Mouse (Mus musculus) kidney, adult 8-10 months (tissue): ENCODE measurements around the gene Cyb5b.

Experiments used
- DNase-seq, 2 experiments: peaks; one replicate each; pipeline ENCODE4 v3.0.0; 2022

The Cyb5b gene

DNA sequence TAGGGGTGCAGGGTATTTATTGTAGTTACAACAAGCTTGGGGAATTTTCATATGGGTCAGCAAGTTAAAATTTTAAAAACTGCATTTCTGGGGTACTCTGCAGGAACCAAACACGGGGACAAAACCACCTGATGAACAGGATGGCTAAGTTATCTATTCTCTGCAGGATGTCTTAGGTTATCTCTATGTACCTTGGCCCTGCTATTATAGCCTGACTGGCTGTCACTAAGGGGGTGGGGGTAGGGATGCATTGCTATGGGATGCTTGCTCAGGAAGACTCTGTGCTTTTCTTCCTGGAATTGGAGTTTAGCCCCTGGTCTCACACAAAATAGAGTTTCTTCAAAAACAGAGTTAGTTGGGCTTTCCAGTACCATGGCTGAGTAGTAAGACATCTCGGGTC lies 83.3 kb downstream of the Cyb5b start:
- no peak for DNase-seq
